Mouse (Mus musculus) left cerebral cortex, adult 8-10 months (tissue): ENCODE measurements around the gene Cc2d1a. TPM values are rescaled to one million over a fixed set of nuclear protein-coding genes. Genes with fewer than 3 reads are reported as not detected.

Source experiments
- DNase-seq, 2 experiments: peaks; one replicate each; pipeline ENCODE4 v3.0.0; 2022; ENCODE audit warnings: low spot score in 2 of 2
- total RNA-seq, 4 experiments: library from RNA; stranded (reverse); gene quantifications; 2 replicates each; pipeline ENCODE4 v1.2.4; 2022

Gene Cc2d1a
- 10 to 100 TPM; 44.3 to 52.9 (median 47.4) TPM for total RNA-seq

- DNase-seq, result peak; percentile 85 to 97
Measured at GRCm38 (mm10) chr8:84147769-84148530, at the start of gene Cc2d1a, which contains the start of gene 4930432K21Rik. TSS of gene Cc2d1a (minus strand) at chr8:84147936. TSS of gene 4930432K21Rik (plus strand) at chr8:84148025.

GRCm38 (mm10) chr8:84197141-84197921 is 49.6 kb upstream of the Cc2d1a start:
- peak; percentile 41 to 70 for DNase-seq

- DNase-seq, result no peak
Measured at GRCm38 (mm10) chr8:84194224-84194743, 46.5 kb upstream of the Cc2d1a start.

- no peak for DNase-seq
Measured at GRCm38 (mm10) chr8:84193566-84193965, 45.8 kb upstream of the Cc2d1a start.

GRCm38 (mm10) chr8:84193161-84193560 is 45.4 kb upstream of the Cc2d1a start:
- no peak for DNase-seq

- DNase-seq, result no peak
Measured at GRCm38 (mm10) chr8:84192555-84192954, 44.8 kb upstream of the Cc2d1a start.

GRCm38 (mm10) chr8:84192023-84192422 is 44.3 kb upstream of the Cc2d1a start:
- DNase-seq, result peak in 1 of 2 experiments; percentile 61

GRCm38 (mm10) chr8:84190191-84190867 is 42.6 kb upstream of the Cc2d1a start:
- no peak for DNase-seq

- DNase-seq, result no peak
Measured at GRCm38 (mm10) chr8:84189603-84190002, 41.9 kb upstream of the Cc2d1a start.

GRCm38 (mm10) chr8:84188671-84189070 is 40.9 kb upstream of the Cc2d1a start:
- no peak for DNase-seq

GRCm38 (mm10) chr8:84187065-84187755 is 39.5 kb upstream of the Cc2d1a start:
- DNase-seq, result no peak

- peak; percentile 58 to 59 for DNase-seq
Measured at GRCm38 (mm10) chr8:84186547-84186946, 38.8 kb upstream of the Cc2d1a start.

GRCm38 (mm10) chr8:84185117-84185516 is 37.4 kb upstream of the Cc2d1a start, which contains the start of gene Nanos3:
TSS of gene Nanos3 (minus strand) at chr8:84185217.
- DNase-seq, result no peak

GRCm38 (mm10) chr8:84184085-84185043 is 36.6 kb upstream of the Cc2d1a start:
- DNase-seq, result no peak

GRCm38 (mm10) chr8:84183261-84184084 is 35.7 kb upstream of the Cc2d1a start:
- no peak for DNase-seq

- DNase-seq, result no peak
Measured at GRCm38 (mm10) chr8:84182833-84183232, 35.1 kb upstream of the Cc2d1a start.

- no peak for DNase-seq
Measured at GRCm38 (mm10) chr8:84180530-84181190, 32.9 kb upstream of the Cc2d1a start.

- no peak for DNase-seq
Measured at GRCm38 (mm10) chr8:84179946-84180345, 32.2 kb upstream of the Cc2d1a start.
